Mouse (Mus musculus) cerebellum, adult 2 months (tissue): ENCODE data around the gene Sgms1.

Source experiments
- CTCF ChIP-seq: fragments of 200-500 bp; IDR thresholded peaks from 2 replicates; pipeline ENCODE4 v1.5.1; 2011; ENCODE audit warnings: low read depth, mild to moderate bottlenecking, control low read depth, low read length, moderate library complexity, borderline replicate concordance; ENCODE audit not compliant: insufficient read depth
- POLR2A ChIP-seq: fragments of 200-500 bp; IDR thresholded peaks from 2 replicates; pipeline ENCODE4 v1.6.1; 2011; ENCODE audit warnings: low read length, control low read depth, borderline replicate concordance; ENCODE audit not compliant: insufficient read depth

- TF ChIP-seq CTCF: no peak
- TF ChIP-seq POLR2A: no peak
These were observed 222.5 kb downstream of the Sgms1 start for GRCm38 (mm10) chr19:32166823-32167605.
